In genomic region chrX:160501687-160502047, GRCm38 (mm10) we compare ENCODE assay signal across 8 mouse cellular contexts. TPM values are rescaled to one million over a fixed set of nuclear protein-coding genes. Genes with fewer than 3 reads are reported as not detected.
DNase-seq lines count a peak whose midpoint lies in the region; ATAC-seq and TF ChIP-seq lines count a peak whose summit lies in the region.

No protein-coding gene starts in this region.

- peak; percentile 88 for ATAC-seq in kidney, embryonic 14.5 days (ENCODE audit: low FRiP score, low TSS enrichment)
- ATAC-seq in intestine, embryonic 14.5 days (replicated peaks; ENCODE audit: low FRiP score, low TSS enrichment, low read depth): peak; percentile 89
- ATAC-seq in midbrain, postnatal 0 days (ENCODE audit: low FRiP score): peak; percentile 75

- no peaks in the 10 kb centered on the region for H3K9me3 ChIP-seq in kidney, embryonic 14.5 days (ENCODE audit: control insufficient read depth, low read length)
- H3K9me3 ChIP-seq in intestine, embryonic 14.5 days (ENCODE audit: control insufficient read depth, low read length): no peaks in the 10 kb centered on the region
- H3K9me3 ChIP-seq in midbrain, postnatal 0 days (ENCODE audit: low read length): no peaks in the 10 kb centered on the region

- H3K4me3 ChIP-seq in kidney, embryonic 14.5 days (ENCODE audit: low read length): peak overlapping the region; percentile 51
- peak overlapping the region; percentile 62 for H3K4me3 ChIP-seq in cortical plate, adult 2 months (ENCODE audit: insufficient read depth, low read length)
- H3K4me3 ChIP-seq in intestine, embryonic 14.5 days (ENCODE audit: low read depth, low read length): peak overlapping the region; percentile 59
- peak overlapping the region; percentile 56 for H3K4me3 ChIP-seq in midbrain, postnatal 0 days (ENCODE audit: low read depth, low read length)

- 0 out of 2 replicates have a peak overlapping the region, but pooled peaks have one; percentile 83 for H3K27ac ChIP-seq in kidney, embryonic 14.5 days (ENCODE audit: low read depth, low read length)
- H3K27ac ChIP-seq in cortical plate, adult 2 months (ENCODE audit: insufficient read depth, low read length): peak overlapping the region; percentile 80; the same call in 1 of the 2 replicates
- no peak overlapping the region for H3K27ac ChIP-seq in intestine, embryonic 14.5 days (ENCODE audit: low read depth)
- peak overlapping the region; percentile 75 for H3K27ac ChIP-seq in midbrain, postnatal 0 days (ENCODE audit: low read depth, low read length)

- DNase-seq in kidney, postnatal 14 days: no peak
- no peak for DNase-seq in intestine, embryonic 14.5 days (ENCODE audit: low spot score)
- no peak for DNase-seq in midbrain, postnatal 0 days (ENCODE audit: low spot score)
- no peak for DNase-seq in layer of hippocampus, adult 9-11 months
- DNase-seq in spleen, adult 18-20 months: no peak
- no peak for DNase-seq in gastrocnemius, postnatal 25 days

- peak overlapping the region; percentile 31 for H3K4me2 ChIP-seq in kidney, embryonic 14.5 days (replicated peaks; ENCODE audit: low read depth, low read length)
- H3K4me2 ChIP-seq in intestine, embryonic 14.5 days (ENCODE audit: low read length): peak overlapping the region; percentile 40
- peak overlapping the region; percentile 57 for H3K4me2 ChIP-seq in midbrain, postnatal 0 days (ENCODE audit: low read depth, low read length, poor library complexity, severe bottlenecking)

- WGBS in kidney, embryonic 14.5 days: 46% methylated on average over 12 of the region's 12 CpGs
- 21% methylated on average over 11 of the region's 12 CpGs for WGBS in intestine, embryonic 14.5 days
- WGBS in midbrain, postnatal 0 days: 24% methylated on average over 12 of the region's 12 CpGs

- H3K36me3 ChIP-seq in kidney, embryonic 14.5 days (ENCODE audit: control insufficient read depth, insufficient read depth, low read length): no peaks in the 10 kb centered on the region
- H3K36me3 ChIP-seq in intestine, embryonic 14.5 days (ENCODE audit: control insufficient read depth, insufficient read depth, low read length): no peaks in the 10 kb centered on the region
- H3K36me3 ChIP-seq in midbrain, postnatal 0 days (ENCODE audit: insufficient read depth, low read length): no peaks in the 10 kb centered on the region

- TF ChIP-seq CTCF in cortical plate, adult 2 months (IDR thresholded peaks at IDR 0.05; ENCODE audit: extremely low read depth, insufficient read depth, low read length): no peak
- TF ChIP-seq CTCF in midbrain, postnatal 0 days (IDR thresholded peaks at IDR 0.05): no peak

- peak overlapping the region; percentile 60; the same call in 1 of the 2 replicates for H3K9ac ChIP-seq in kidney, embryonic 14.5 days (ENCODE audit: low read depth, low read length)
- peak overlapping the region; percentile 58 for H3K9ac ChIP-seq in intestine, embryonic 14.5 days (ENCODE audit: low read length)
- peak overlapping the region; percentile 62 for H3K9ac ChIP-seq in midbrain, postnatal 0 days (replicated peaks; ENCODE audit: low read length, poor library complexity, severe bottlenecking)

- H3K27me3 ChIP-seq in kidney, embryonic 14.5 days (ENCODE audit: control insufficient read depth, insufficient read depth, low read length): no peaks in the 10 kb centered on the region; the same call in 1 of the 2 replicates
- H3K27me3 ChIP-seq in intestine, embryonic 14.5 days (replicated peaks; ENCODE audit: control insufficient read depth, insufficient read depth, low read length): peaks cover 9% of the 10 kb centered on the region; the same call in 1 of the 2 replicates
- H3K27me3 ChIP-seq in midbrain, postnatal 0 days (ENCODE audit: insufficient read depth, low read length): no peaks in the 10 kb centered on the region; the same call in 1 of the 2 replicates

- TF ChIP-seq POLR2A in cortical plate, adult 2 months (IDR thresholded peaks at IDR 0.05; ENCODE audit: extremely low read depth, insufficient read depth, low read length): no peak

- H3K4me1 ChIP-seq in kidney, embryonic 14.5 days (ENCODE audit: control insufficient read depth, insufficient read depth, low read length): no peaks in the 10 kb centered on the region
- H3K4me1 ChIP-seq in cortical plate, adult 2 months (ENCODE audit: control insufficient read depth, insufficient read depth, low read length): no peaks in the 10 kb centered on the region; the same call in 1 of the 2 replicates
- H3K4me1 ChIP-seq in intestine, embryonic 14.5 days (replicated peaks; ENCODE audit: control insufficient read depth, insufficient read depth, low read length): peaks cover 5% of the 10 kb centered on the region; the same call in 1 of the 2 replicates
- H3K4me1 ChIP-seq in midbrain, postnatal 0 days (ENCODE audit: insufficient read depth, low read length): no peaks in the 10 kb centered on the region

RNA-seq across cellular contexts. Expression of gene Phka2, which starts 0.3 kb away (rescaled TPM):
- polyA plus RNA-seq in kidney, embryonic 14.5 days (2014; fragmentation: Nextera tagmentation; extraction: Ambion mirVana): 10.5 and 20.6 TPM in 2 replicates
- polyA plus RNA-seq in cortical plate, adult 2 months (2012; rRNA removed): 40.2 and 44.9 TPM in 2 replicates
- 15.7 and 16.9 TPM in 2 replicates for polyA plus RNA-seq in intestine, embryonic 14.5 days (2014; fragmentation: Nextera tagmentation; extraction: Ambion mirVana)
- total RNA-seq in midbrain, postnatal 0 days (2014; rRNA removed): 16.3 and 19.3 TPM in 2 replicates
- 6.3 and 8.2 TPM in 2 replicates for polyA plus RNA-seq in midbrain, postnatal 0 days (2015; fragmentation: Nextera tagmentation; extraction: Ambion mirVana)
- total RNA-seq in gastrocnemius, postnatal 25 days (2021): 1 to 10 TPM; 5.4 to 5.7 TPM
